Mouse (Mus musculus) limb, embryonic 12.5 days (tissue): ENCODE results near the gene Thrb. TPM values are rescaled to one million over a fixed set of nuclear protein-coding genes. Genes with fewer than 3 reads are reported as not detected.

ENCODE experiments used
- ATAC-seq: fragments of 200-750 bp; cut with Nextera tagmentation; 2 replicates; pipeline ENCODE4 v1.8.0; 2017; ENCODE audit warnings: low read depth, moderate TSS enrichment; ENCODE audit not compliant: insufficient number of reproducible peaks, insufficient read depth, low FRiP score, low TSS enrichment
- H3K27ac ChIP-seq: fragments of 300-500 bp; sonication (generic); 2 replicates; pipeline ENCODE4 v1.5.1; 2016; ENCODE audit warnings: mild to moderate bottlenecking, moderate library complexity
- H3K27me3 ChIP-seq: fragments of 300-500 bp; sonication (generic); 2 replicates; pipeline ENCODE4 v1.6.1; 2016; ENCODE audit warnings: mild to moderate bottlenecking, moderate library complexity
- H3K36me3 ChIP-seq: fragments of 300-500 bp; sonication (generic); 2 replicates; pipeline ENCODE4 v1.6.1; 2016; ENCODE audit warnings: mild to moderate bottlenecking, moderate library complexity
- H3K4me1 ChIP-seq: fragments of 300-500 bp; sonication (generic); replicated peaks from 2 replicates; pipeline ENCODE4 v1.6.1; 2016
- H3K4me2 ChIP-seq: fragments of 300-500 bp; sonication (generic); 2 replicates; pipeline ENCODE4 v1.6.1; 2016; ENCODE audit warnings: mild to moderate bottlenecking, moderate library complexity
- H3K4me3 ChIP-seq: fragments of 300-500 bp; sonication (generic); replicated peaks from 2 replicates; pipeline ENCODE4 v1.5.1; 2016; ENCODE audit warnings: mild to moderate bottlenecking
- H3K9ac ChIP-seq: fragments of 300-500 bp; sonication (generic); replicated peaks from 2 replicates; pipeline ENCODE4 v1.6.1; 2016; ENCODE audit warnings: mild to moderate bottlenecking, moderate library complexity
- H3K9me3 ChIP-seq: fragments of 300-500 bp; sonication (generic); 2 replicates; pipeline ENCODE4 v1.6.1; 2016; ENCODE audit warnings: mild to moderate bottlenecking, moderate library complexity
- WGBS: fragments of 180-500 bp; shearing (Covaris S2); methylation state at CpG from one replicate; pipeline ENCODE4 v1.1.7; 2016; 5-methylcytosine and 5-hydroxymethylcytosine counted together
- polyA plus RNA-seq: library from polyadenylated mRNA; unstranded; fragments of >200 nt; fragmentation: Nextera tagmentation; extraction: Ambion mirVana; gene quantifications from 2 replicates; pipeline ENCODE4 v1.2.1, GENCODE M21; 2016

Gene Thrb
- polyA plus RNA-seq, 1 experiment from 2014 or later: 0.48 TPM

DNA sequence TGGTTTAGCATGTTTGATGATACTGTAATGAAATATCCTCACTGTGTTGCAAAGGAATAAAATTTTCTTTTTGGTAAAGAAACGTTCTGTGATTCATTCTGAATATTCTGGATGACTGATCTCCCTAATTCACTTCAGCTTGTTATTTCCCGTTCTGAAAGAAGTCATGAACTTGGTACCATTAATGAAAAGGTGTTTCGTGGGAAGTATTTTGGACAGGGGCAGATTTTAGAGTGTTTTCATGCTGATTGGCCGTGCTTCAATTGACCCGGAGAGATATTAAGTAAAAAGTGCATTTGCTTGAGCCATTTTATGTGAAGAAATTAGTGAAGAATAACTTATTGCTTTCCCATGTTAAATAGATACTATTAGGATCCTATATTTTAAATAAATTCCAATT lies 2.0 kb downstream of the Thrb start:
- WGBS: 37% methylated on average over 5 of the region's 5 CpGs
- no peak for ATAC-seq
- H3K9me3 ChIP-seq: no peaks in the 10 kb centered on the region
- 0 out of 2 replicates have a peak overlapping the region, but pooled peaks have one; percentile 99 for H3K4me2 ChIP-seq
- H3K4me1 ChIP-seq: peaks cover 17% of the 10 kb centered on the region
- no peak overlapping the region for H3K27ac ChIP-seq
- H3K36me3 ChIP-seq: no peaks in the 10 kb centered on the region
- H3K9ac ChIP-seq: no peak overlapping the region
- no peak overlapping the region for H3K4me3 ChIP-seq
- peaks cover 34% of the 10 kb centered on the region for H3K27me3 ChIP-seq

DNA sequence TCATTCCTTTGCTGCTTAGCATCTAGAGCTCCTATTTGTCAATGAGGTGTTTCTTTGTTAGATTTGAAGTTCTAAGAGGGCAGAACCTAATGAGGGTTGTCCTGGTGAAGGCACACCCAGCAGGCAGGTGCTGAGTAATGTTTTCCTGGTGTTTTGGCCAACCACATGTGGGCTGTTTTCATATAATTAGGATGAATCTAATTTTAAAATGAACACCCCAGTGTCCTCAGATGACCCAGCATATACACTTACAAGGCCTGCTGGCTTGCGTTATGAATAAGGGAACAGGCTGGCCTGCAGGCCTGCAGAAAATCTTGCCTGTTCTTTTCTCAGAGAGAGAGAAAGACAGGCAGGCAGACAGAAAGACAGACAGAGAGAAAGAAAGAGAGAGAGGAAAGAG lies 14.3 kb downstream of the Thrb start:
- H3K27ac ChIP-seq: no peak overlapping the region
- no peak overlapping the region for H3K4me3 ChIP-seq
- H3K4me1 ChIP-seq: no peaks in the 10 kb centered on the region
- H3K27me3 ChIP-seq: no peaks in the 10 kb centered on the region
- no peak overlapping the region for H3K4me2 ChIP-seq
- H3K36me3 ChIP-seq: no peaks in the 10 kb centered on the region
- no peaks in the 10 kb centered on the region for H3K9me3 ChIP-seq
- H3K9ac ChIP-seq: no peak overlapping the region
- no peak for ATAC-seq
- 76% methylated on average over 1 of the region's 1 CpGs for WGBS

DNA sequence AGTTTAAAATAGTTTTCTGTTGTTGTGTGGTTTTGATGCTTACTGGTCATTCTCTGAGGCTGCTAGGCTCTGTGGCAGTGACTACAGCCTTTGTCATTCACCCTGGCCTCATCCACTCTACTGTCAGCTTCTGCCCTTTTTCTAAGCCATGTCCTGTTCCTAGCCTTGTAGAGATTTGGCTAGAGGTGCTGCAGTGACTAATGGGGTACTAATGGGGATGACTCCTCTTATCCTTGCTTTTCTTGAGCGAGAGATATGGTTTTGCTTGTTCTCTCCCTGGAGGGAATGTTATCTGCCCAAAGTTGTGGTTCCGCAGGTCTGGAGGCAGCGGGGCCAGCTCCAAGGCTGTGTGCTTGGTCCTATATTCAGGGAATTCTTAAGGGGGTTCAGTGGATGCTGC lies 15.2 kb downstream of the Thrb start:
- no peak overlapping the region for H3K4me3 ChIP-seq
- no peaks in the 10 kb centered on the region for H3K4me1 ChIP-seq
- WGBS: 89% methylated on average over 3 of the region's 3 CpGs
- H3K27me3 ChIP-seq: no peaks in the 10 kb centered on the region
- ATAC-seq: no peak
- no peaks in the 10 kb centered on the region for H3K36me3 ChIP-seq
- H3K9me3 ChIP-seq: no peaks in the 10 kb centered on the region
- no peak overlapping the region for H3K27ac ChIP-seq
- H3K9ac ChIP-seq: no peak overlapping the region
- no peak overlapping the region for H3K4me2 ChIP-seq

DNA sequence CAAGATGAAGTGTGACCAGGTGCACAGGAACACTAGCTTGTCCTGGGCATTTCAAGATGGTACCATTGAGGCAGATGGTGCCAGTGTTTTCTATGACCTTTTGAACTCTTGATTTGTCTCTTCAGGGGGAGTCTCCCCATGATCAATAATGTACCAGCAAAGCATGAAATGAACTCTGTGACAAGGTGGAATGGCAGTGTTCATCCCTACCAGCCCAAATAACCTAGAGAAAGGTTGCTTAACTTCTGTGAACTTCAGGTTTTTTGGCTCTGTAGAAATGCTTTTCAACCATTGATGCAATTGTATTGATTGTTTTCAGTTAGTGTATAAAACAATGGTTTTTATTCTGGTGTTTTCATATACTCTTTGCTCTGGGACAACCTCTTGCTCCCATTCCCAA lies 21.4 kb downstream of the Thrb start:
- no peaks in the 10 kb centered on the region for H3K4me1 ChIP-seq
- no peak for ATAC-seq
- H3K27me3 ChIP-seq: no peaks in the 10 kb centered on the region
- H3K9ac ChIP-seq: no peak overlapping the region
- no peaks in the 10 kb centered on the region for H3K9me3 ChIP-seq
- H3K36me3 ChIP-seq: no peaks in the 10 kb centered on the region
- no peak overlapping the region for H3K4me2 ChIP-seq
- no peak overlapping the region for H3K4me3 ChIP-seq
- H3K27ac ChIP-seq: no peak overlapping the region

DNA sequence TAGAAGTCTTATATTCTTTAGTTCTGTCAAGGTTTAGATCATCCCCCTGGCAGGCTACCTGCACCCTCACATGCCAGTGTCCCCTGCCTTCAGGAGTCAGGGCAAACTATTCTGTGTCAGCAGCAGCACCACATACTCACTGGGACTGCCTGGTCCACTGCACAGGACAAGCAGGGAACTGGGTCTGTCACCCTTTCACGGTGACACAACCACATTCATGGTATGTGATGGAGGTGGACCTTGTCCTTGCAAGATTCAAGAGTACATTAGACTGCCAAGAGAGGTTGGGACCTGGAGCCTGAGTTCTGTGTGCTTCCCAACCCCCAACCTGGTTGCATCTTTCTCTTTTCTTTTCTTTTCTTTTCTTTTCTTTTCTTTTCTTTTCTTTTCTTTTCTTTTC lies 24.8 kb downstream of the Thrb start:
- Histone ChIP-seq H3K27ac (no peak overlapping the region), H3K4me1 (0 out of 2 replicates have a peak, but pooled peaks cover 3% of the 10 kb centered on the region), H3K36me3 (no peaks in the 10 kb centered on the region), H3K27me3 (no peaks in the 10 kb centered on the region), H3K4me2 (no peak overlapping the region), H3K9me3 (no peaks in the 10 kb centered on the region), H3K9ac (no peak overlapping the region), H3K4me3 (no peak overlapping the region)
- WGBS: 70% methylated on average over 1 of the region's 1 CpGs
- ATAC-seq: no peak

DNA sequence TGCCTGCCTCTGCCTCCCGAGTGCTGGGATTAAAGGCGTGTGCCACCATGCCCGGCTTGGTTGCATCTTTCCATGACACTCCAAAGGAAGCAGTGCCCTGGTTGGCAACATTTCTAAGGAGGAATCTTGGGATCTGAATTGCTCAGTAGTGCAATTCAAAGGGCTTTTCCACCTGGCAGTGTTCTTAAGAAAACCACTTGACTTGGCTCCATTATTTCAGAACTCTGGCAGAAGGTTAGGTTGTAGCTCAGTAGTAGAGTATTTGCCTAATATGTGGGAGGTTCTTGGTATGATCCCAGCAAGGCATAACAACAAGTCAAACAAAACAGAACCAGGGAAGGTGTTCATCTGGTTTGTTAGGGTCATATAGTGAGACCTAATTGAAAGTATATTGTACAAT lies 25.4 kb downstream of the Thrb start:
- Histone ChIP-seq H3K27ac (no peak overlapping the region), H3K9ac (no peak overlapping the region), H3K27me3 (no peaks in the 10 kb centered on the region), H3K36me3 (no peaks in the 10 kb centered on the region), H3K4me3 (no peak overlapping the region), H3K4me2 (no peak overlapping the region), H3K9me3 (no peaks in the 10 kb centered on the region), H3K4me1 (0 out of 2 replicates have a peak, but pooled peaks cover 3% of the 10 kb centered on the region)
- WGBS: 94% methylated on average over 3 of the region's 3 CpGs
- no peak for ATAC-seq

DNA sequence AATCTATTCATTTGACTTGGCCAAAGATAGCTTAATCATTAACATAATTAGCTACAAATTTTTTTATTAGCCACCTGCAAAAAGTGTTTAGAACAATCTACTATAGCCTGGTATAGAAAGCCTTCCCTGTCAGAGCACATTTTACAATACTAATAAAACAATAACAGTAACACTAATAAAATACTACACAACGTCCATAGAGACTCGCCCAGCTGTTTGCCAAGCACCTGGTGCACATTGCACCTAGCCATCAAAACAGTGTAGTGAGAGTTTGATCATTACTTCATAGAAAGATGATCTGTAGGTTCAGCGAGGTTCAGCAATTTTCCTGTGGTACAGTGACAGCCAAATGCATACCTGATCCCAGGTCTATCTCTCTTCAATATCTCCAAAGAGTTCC lies 26.9 kb downstream of the Thrb start:
- WGBS: 54% methylated on average over 3 of the region's 3 CpGs
- H3K27me3 ChIP-seq: no peaks in the 10 kb centered on the region
- H3K4me1 ChIP-seq: 0 out of 2 replicates have a peak, but pooled peaks cover 3% of the 10 kb centered on the region
- no peak overlapping the region for H3K4me3 ChIP-seq
- H3K36me3 ChIP-seq: no peaks in the 10 kb centered on the region
- no peak overlapping the region for H3K9ac ChIP-seq
- no peak overlapping the region for H3K27ac ChIP-seq
- H3K4me2 ChIP-seq: no peak overlapping the region
- ATAC-seq: no peak
- H3K9me3 ChIP-seq: no peaks in the 10 kb centered on the region

DNA sequence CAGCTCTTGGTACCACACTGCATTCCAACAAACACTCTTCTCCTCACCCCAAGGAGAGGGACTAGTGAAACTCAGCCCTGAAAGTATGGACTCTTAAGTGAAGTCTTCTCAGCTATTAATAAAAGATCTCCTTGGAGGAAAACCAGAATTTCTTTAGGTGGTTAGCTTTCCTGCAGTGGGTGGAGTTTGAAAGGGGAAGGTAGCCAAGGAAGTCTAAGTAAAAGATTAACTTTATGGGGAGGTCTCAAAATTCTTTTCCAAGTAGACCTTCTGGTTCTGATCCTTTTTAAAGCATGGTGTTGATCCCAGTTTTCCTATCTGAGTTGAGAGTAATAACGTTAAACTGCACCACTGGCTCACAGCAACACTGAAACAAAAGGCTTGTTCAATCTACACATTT lies 31.2 kb downstream of the Thrb start:
- WGBS: 63% methylated on average over 1 of the region's 1 CpGs
- H3K4me1 ChIP-seq: 0 out of 2 replicates have a peak, but pooled peaks cover 3% of the 10 kb centered on the region
- H3K27me3 ChIP-seq: no peaks in the 10 kb centered on the region
- no peaks in the 10 kb centered on the region for H3K36me3 ChIP-seq
- no peak overlapping the region for H3K4me2 ChIP-seq
- no peak overlapping the region for H3K4me3 ChIP-seq
- no peak overlapping the region for H3K9ac ChIP-seq
- no peak for ATAC-seq
- no peaks in the 10 kb centered on the region for H3K9me3 ChIP-seq
- no peak overlapping the region for H3K27ac ChIP-seq

DNA sequence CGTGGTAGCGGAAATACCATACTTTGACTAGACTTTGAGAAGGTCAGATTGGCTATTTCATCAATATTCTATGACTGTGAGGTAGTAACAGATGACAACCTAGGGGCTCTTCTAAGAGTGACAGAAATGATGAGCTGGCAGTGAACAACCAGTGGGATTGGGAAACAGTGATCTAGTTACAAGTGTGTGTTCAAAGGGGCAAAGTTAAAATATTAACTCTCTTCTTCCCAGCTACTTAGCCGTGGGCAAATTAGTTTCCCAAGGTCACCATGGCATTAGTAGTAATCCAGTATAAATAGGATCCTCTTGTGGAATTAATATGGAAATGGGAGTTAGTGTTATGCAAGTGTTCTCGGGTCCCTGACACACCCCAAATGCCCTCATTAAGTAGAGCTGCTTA lies 35.5 kb downstream of the Thrb start:
- no peaks in the 10 kb centered on the region for H3K4me1 ChIP-seq
- no peaks in the 10 kb centered on the region for H3K36me3 ChIP-seq
- H3K9ac ChIP-seq: no peak overlapping the region
- H3K27me3 ChIP-seq: no peaks in the 10 kb centered on the region
- ATAC-seq: no peak
- no peaks in the 10 kb centered on the region for H3K9me3 ChIP-seq
- no peak overlapping the region for H3K27ac ChIP-seq
- H3K4me2 ChIP-seq: no peak overlapping the region
- no peak overlapping the region for H3K4me3 ChIP-seq
- WGBS: 80% methylated on average over 4 of the region's 4 CpGs

DNA sequence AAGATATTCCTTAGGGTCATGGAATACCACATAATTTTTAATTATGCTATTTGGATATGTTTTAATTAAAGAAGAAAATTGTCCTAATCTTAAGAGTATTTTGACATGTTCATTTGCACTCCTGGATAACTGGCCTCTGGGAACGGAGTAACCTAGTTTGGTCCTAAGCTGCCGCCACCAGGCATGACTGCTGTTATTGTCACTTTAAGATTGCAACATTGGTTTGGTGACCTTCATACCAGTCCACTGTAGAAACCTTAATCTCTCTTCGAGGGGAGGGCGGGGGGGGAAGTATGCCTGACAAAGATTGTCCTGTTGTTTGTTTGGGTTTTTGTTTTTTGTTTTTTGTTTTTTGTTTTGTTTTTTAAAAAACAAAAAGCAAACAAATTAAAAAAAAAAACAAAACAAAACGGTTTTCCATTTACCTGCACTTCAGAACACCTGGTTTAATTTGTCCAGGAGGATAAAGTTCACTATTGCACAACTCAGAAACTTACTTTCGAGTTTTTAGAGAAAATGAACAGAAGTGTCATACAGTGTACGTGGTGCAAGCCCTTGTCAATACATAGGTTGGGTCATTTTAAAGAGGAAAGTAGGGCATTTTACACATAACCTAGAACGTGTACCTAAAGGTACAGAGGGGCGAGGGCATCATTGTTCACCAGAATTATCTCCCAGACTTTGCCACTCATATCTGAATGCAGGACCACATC lies 38.0 kb downstream of the Thrb start:
- H3K9ac ChIP-seq: no peak overlapping the region
- H3K4me2 ChIP-seq: no peak overlapping the region
- no peak overlapping the region for H3K27ac ChIP-seq
- ATAC-seq: no peak
- H3K4me3 ChIP-seq: no peak overlapping the region
- H3K4me1 ChIP-seq: no peaks in the 10 kb centered on the region
- no peaks in the 10 kb centered on the region for H3K36me3 ChIP-seq
- no peaks in the 10 kb centered on the region for H3K9me3 ChIP-seq
- WGBS: 88% methylated on average over 9 of the region's 9 CpGs
- no peaks in the 10 kb centered on the region for H3K27me3 ChIP-seq

DNA sequence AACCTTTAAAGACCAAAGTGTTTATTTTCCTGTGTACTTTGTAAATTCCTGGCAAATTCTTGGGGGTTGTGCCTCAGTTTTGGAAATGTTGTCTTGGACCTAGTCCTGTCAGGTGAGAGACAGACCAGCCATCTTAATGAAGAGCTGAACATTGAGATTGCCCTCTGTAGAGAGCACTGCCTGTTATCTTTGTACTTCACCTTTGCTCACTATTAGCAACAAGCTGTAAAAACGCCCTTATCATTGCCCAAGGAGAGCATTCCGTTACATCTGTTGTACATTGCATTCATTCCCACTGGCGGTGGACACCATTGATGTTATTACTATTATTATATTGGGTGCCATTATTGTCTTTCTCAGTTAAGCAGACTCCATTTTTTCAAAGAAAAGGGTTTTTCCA lies 40.2 kb downstream of the Thrb start:
- no peaks in the 10 kb centered on the region for H3K9me3 ChIP-seq
- H3K4me1 ChIP-seq: no peaks in the 10 kb centered on the region
- H3K27me3 ChIP-seq: no peaks in the 10 kb centered on the region
- H3K4me2 ChIP-seq: no peak overlapping the region
- no peak overlapping the region for H3K9ac ChIP-seq
- no peaks in the 10 kb centered on the region for H3K36me3 ChIP-seq
- ATAC-seq: no peak
- no peak overlapping the region for H3K27ac ChIP-seq
- 88% methylated on average over 3 of the region's 3 CpGs for WGBS
- no peak overlapping the region for H3K4me3 ChIP-seq

DNA sequence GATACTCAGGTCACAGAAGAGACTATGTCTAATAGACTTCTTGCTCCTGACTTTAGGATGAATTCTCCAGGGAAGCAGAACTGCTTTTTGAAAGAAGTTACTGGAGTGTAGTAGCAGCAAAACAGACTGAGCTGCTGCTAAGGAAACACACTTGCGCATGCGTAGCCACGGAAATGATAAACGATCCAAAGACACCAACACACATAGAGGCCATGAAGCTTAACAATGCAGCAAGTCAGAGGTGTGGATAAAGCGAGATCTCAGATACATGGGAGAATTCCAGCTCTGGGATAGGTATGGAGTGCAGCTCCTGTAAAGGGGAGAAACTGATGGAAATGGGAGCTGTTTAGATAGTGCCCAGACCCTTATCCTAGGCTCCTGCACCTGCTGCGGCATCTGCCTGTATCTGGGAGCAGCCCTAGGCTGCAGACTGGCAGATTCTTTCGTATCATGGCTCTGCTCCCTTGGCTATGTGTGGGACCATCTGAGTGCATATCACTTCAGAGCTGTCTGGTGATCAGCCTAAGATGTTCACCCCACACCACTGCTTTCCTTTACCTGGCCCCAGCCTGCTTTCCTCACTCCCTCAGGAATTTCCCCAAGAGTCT lies 53.3 kb downstream of the Thrb start:
- no peaks in the 10 kb centered on the region for H3K4me1 ChIP-seq
- H3K4me2 ChIP-seq: no peak overlapping the region
- H3K36me3 ChIP-seq: no peaks in the 10 kb centered on the region
- 90% methylated on average over 7 of the region's 7 CpGs for WGBS
- no peak for ATAC-seq
- H3K27me3 ChIP-seq: no peaks in the 10 kb centered on the region
- H3K27ac ChIP-seq: no peak overlapping the region
- H3K9ac ChIP-seq: no peak overlapping the region
- H3K4me3 ChIP-seq: no peak overlapping the region
- H3K9me3 ChIP-seq: no peaks in the 10 kb centered on the region
